Mouse (Mus musculus): Measurements from ENCODE around the gene Atp8b3. TPM values are rescaled to one million over a fixed set of nuclear protein-coding genes. Genes with fewer than 3 reads are reported as not detected.
A peak's percentile ranks its signal among the peaks of the same experiment; 100 is the strongest.

Atp8b3 gene
- 0.37 and 0.48 TPM in 2 replicates for polyA plus RNA-seq (2014; fragmentation: Nextera tagmentation; extraction: Ambion mirVana)

GRCm38 (mm10) chr10:80538710-80539394 is at the start of gene Atp8b3:
Gene Atp8b3, minus strand, starts transcription at chr10:80539124.
- Histone ChIP-seq H3K4me3 (ENCODE audit: low read depth, low read length) (no peak within 1 kb of the TSS; the same call in 1 of the 2 replicates), H3K27me3 (ENCODE audit: control insufficient read depth, insufficient read depth, low read length) (peaks cover 27% of the 10 kb centered on the region)
- 2% methylated on average over 30 of the region's 30 CpGs for WGBS

GRCm38 (mm10) chr10:80587305-80587657 is 48.4 kb upstream of the Atp8b3 start:
- ATAC-seq (ENCODE audit: insufficient number of reproducible peaks, low FRiP score, low TSS enrichment, low read depth) (no peak), DNase-seq (ENCODE audit: low spot score) (no peak)
- Histone ChIP-seq H3K4me1 (ENCODE audit: control insufficient read depth, insufficient read depth, low read length) (peaks cover 13% of the 10 kb centered on the region), H3K4me2 (ENCODE audit: low read depth, severe bottlenecking) (no peak overlapping the region), H3K27ac (replicated peaks; ENCODE audit: low read depth, low read length) (peak overlapping the region; percentile 68; the same call in 1 of the 2 replicates), H3K27me3 (ENCODE audit: control insufficient read depth, insufficient read depth, low read length) (no peaks in the 10 kb centered on the region), H3K36me3 (ENCODE audit: control insufficient read depth, insufficient read depth, low read length) (peaks cover 10% of the 10 kb centered on the region), H3K4me3 (ENCODE audit: low read depth, low read length) (no peak overlapping the region), H3K9ac (ENCODE audit: low read length) (no peak overlapping the region), H3K9me3 (ENCODE audit: control insufficient read depth, low read length) (no peaks in the 10 kb centered on the region)
- 58% methylated on average over 3 of the region's 4 CpGs for WGBS

More at GRCm38 (mm10) chr10:80538710-80539394, at the start of gene Atp8b3:
- no peaks in the 10 kb centered on the region; the same call in 1 of the 2 replicates for H3K9me3 ChIP-seq (ENCODE audit: control insufficient read depth, low read length)
- no peak within 1 kb of the TSS for H3K9ac ChIP-seq (ENCODE audit: low read length)
- DNase-seq (ENCODE audit: low spot score) (peak; percentile 71), ATAC-seq (ENCODE audit: insufficient number of reproducible peaks, low FRiP score, low TSS enrichment, low read depth) (peak; percentile 58; the same call in 1 of the 2 replicates)
- peak within 1 kb of the TSS; percentile 28 for H3K4me2 ChIP-seq (ENCODE audit: low read depth, severe bottlenecking)
- 0 out of 2 replicates have a peak, but pooled peaks cover 6% of the 10 kb centered on the region for H3K4me1 ChIP-seq (ENCODE audit: control insufficient read depth, insufficient read depth, low read length)
- peaks cover 18% of the 10 kb centered on the region for H3K36me3 ChIP-seq (ENCODE audit: control insufficient read depth, insufficient read depth, low read length)
- no peak within 1 kb of the TSS for H3K27ac ChIP-seq (replicated peaks; ENCODE audit: low read depth, low read length)

GRCm38 (mm10) chr10:80586407-80587304 is 47.7 kb upstream of the Atp8b3 start:
- ATAC-seq (ENCODE audit: insufficient number of reproducible peaks, low FRiP score, low TSS enrichment, low read depth) (no peak), DNase-seq (ENCODE audit: low spot score) (no peak)
- Histone ChIP-seq H3K9ac (ENCODE audit: low read length) (no peak overlapping the region; the same call in 1 of the 2 replicates), H3K27me3 (ENCODE audit: control insufficient read depth, insufficient read depth, low read length) (no peaks in the 10 kb centered on the region), H3K36me3 (ENCODE audit: control insufficient read depth, insufficient read depth, low read length) (peaks cover 10% of the 10 kb centered on the region), H3K9me3 (ENCODE audit: control insufficient read depth, low read length) (no peaks in the 10 kb centered on the region), H3K4me1 (ENCODE audit: control insufficient read depth, insufficient read depth, low read length) (peaks cover 13% of the 10 kb centered on the region), H3K27ac (replicated peaks; ENCODE audit: low read depth, low read length) (peak overlapping the region; percentile 68; the same call in 1 of the 2 replicates), H3K4me3 (ENCODE audit: low read depth, low read length) (0 out of 2 replicates have a peak overlapping the region, but pooled peaks have one; percentile 3), H3K4me2 (ENCODE audit: low read depth, severe bottlenecking) (peak overlapping the region; percentile 7)
- WGBS = 94% methylated on average over 45 of the region's 51 CpGs

GRCm38 (mm10) chr10:80585581-80585980 is 46.7 kb upstream of the Atp8b3 start:
- Histone ChIP-seq H3K4me1 (ENCODE audit: control insufficient read depth, insufficient read depth, low read length) (peaks cover 13% of the 10 kb centered on the region), H3K27ac (replicated peaks; ENCODE audit: low read depth, low read length) (no peak overlapping the region), H3K4me3 (ENCODE audit: low read depth, low read length) (no peak overlapping the region), H3K9me3 (ENCODE audit: control insufficient read depth, low read length) (no peaks in the 10 kb centered on the region), H3K36me3 (ENCODE audit: control insufficient read depth, insufficient read depth, low read length) (peaks cover 10% of the 10 kb centered on the region), H3K9ac (ENCODE audit: low read length) (no peak overlapping the region; the same call in 1 of the 2 replicates), H3K27me3 (ENCODE audit: control insufficient read depth, insufficient read depth, low read length) (no peaks in the 10 kb centered on the region), H3K4me2 (ENCODE audit: low read depth, severe bottlenecking) (0 out of 2 replicates have a peak overlapping the region, but pooled peaks have one; percentile 4)
- ATAC-seq (ENCODE audit: insufficient number of reproducible peaks, low FRiP score, low TSS enrichment, low read depth) (no peak), DNase-seq (ENCODE audit: low spot score) (no peak)
- WGBS = 96% methylated on average over 8 of the region's 8 CpGs

GRCm38 (mm10) chr10:80584642-80585552 is 46.0 kb upstream of the Atp8b3 start:
- 0 out of 2 replicates have a peak overlapping the region, but pooled peaks have one; percentile 6 for H3K27ac ChIP-seq (replicated peaks; ENCODE audit: low read depth, low read length)
- H3K4me1 ChIP-seq (ENCODE audit: control insufficient read depth, insufficient read depth, low read length) = peaks cover 13% of the 10 kb centered on the region
- ATAC-seq (ENCODE audit: insufficient number of reproducible peaks, low FRiP score, low TSS enrichment, low read depth) (no peak), DNase-seq (ENCODE audit: low spot score) (no peak)
- WGBS = 79% methylated on average over 12 of the region's 12 CpGs
- H3K36me3 ChIP-seq (ENCODE audit: control insufficient read depth, insufficient read depth, low read length) = peaks cover 10% of the 10 kb centered on the region
- H3K9ac ChIP-seq (ENCODE audit: low read length) = no peak overlapping the region; the same call in 1 of the 2 replicates
- H3K27me3 ChIP-seq (ENCODE audit: control insufficient read depth, insufficient read depth, low read length) = no peaks in the 10 kb centered on the region
- no peaks in the 10 kb centered on the region for H3K9me3 ChIP-seq (ENCODE audit: control insufficient read depth, low read length)
- no peak overlapping the region for H3K4me2 ChIP-seq (ENCODE audit: low read depth, severe bottlenecking)
- no peak overlapping the region for H3K4me3 ChIP-seq (ENCODE audit: low read depth, low read length)

- 71% methylated on average over 12 of the region's 12 CpGs for WGBS
- H3K9me3 ChIP-seq (ENCODE audit: control insufficient read depth, low read length) = no peaks in the 10 kb centered on the region
- DNase-seq (ENCODE audit: low spot score) = no peak
- no peaks in the 10 kb centered on the region for H3K27me3 ChIP-seq (ENCODE audit: control insufficient read depth, insufficient read depth, low read length)
- H3K4me3 ChIP-seq (ENCODE audit: low read depth, low read length) = no peak overlapping the region
- peaks cover 10% of the 10 kb centered on the region for H3K36me3 ChIP-seq (ENCODE audit: control insufficient read depth, insufficient read depth, low read length)
- H3K4me2 ChIP-seq (ENCODE audit: low read depth, severe bottlenecking) = no peak overlapping the region
- ATAC-seq (ENCODE audit: insufficient number of reproducible peaks, low FRiP score, low TSS enrichment, low read depth) = no peak
- no peak overlapping the region for H3K9ac ChIP-seq (ENCODE audit: low read length)
- H3K4me1 ChIP-seq (ENCODE audit: control insufficient read depth, insufficient read depth, low read length) = peaks cover 8% of the 10 kb centered on the region
- H3K27ac ChIP-seq (replicated peaks; ENCODE audit: low read depth, low read length) = no peak overlapping the region
Measured at GRCm38 (mm10) chr10:80584045-80584488, 45.1 kb upstream of the Atp8b3 start.

GRCm38 (mm10) chr10:80583047-80583446 is 44.1 kb upstream of the Atp8b3 start:
- no peak for DNase-seq (ENCODE audit: low spot score)
- H3K4me1 ChIP-seq (ENCODE audit: control insufficient read depth, insufficient read depth, low read length) = peaks cover 8% of the 10 kb centered on the region; the same call in 1 of the 2 replicates

More at GRCm38 (mm10) chr10:80583047-80583446, 44.1 kb upstream of the Atp8b3 start:
- Histone ChIP-seq H3K27ac (replicated peaks; ENCODE audit: low read depth, low read length) (no peak overlapping the region), H3K4me3 (ENCODE audit: low read depth, low read length) (no peak overlapping the region), H3K9me3 (ENCODE audit: control insufficient read depth, low read length) (no peaks in the 10 kb centered on the region), H3K27me3 (ENCODE audit: control insufficient read depth, insufficient read depth, low read length) (no peaks in the 10 kb centered on the region), H3K4me2 (ENCODE audit: low read depth, severe bottlenecking) (no peak overlapping the region), H3K36me3 (ENCODE audit: control insufficient read depth, insufficient read depth, low read length) (peaks cover 10% of the 10 kb centered on the region), H3K9ac (ENCODE audit: low read length) (no peak overlapping the region)
- 89% methylated on average over 5 of the region's 5 CpGs for WGBS
- no peak for ATAC-seq (ENCODE audit: insufficient number of reproducible peaks, low FRiP score, low TSS enrichment, low read depth)
